26 mouse cellular contexts compared by ENCODE assay signal in genomic region chr4:119919349-119919748, GRCm38 (mm10).
DNase-seq lines count a peak whose midpoint lies in the region; ATAC-seq and TF ChIP-seq lines count a peak whose summit lies in the region.
"Had no signal": no experiment of that assay in that cellular context is flagged by ENCODE, and none has a peak within 500 bp of the region (broad histone marks: within the 10 kb centered on the region; RNA-seq: fewer than 3 reads in every experiment).

No protein-coding gene starts in this region.

- H3K4me2 ChIP-seq in kidney, postnatal 0 days (ENCODE audit: low read length): no peak overlapping the region
- no peak overlapping the region for H3K4me2 ChIP-seq in kidney, embryonic 15.5 days
- no peak overlapping the region for H3K4me2 ChIP-seq in midbrain, postnatal 0 days (ENCODE audit: low read depth, low read length, poor library complexity, severe bottlenecking)
- H3K4me2 ChIP-seq in midbrain, embryonic 14.5 days (ENCODE audit: low read length): no peak overlapping the region
- H3K4me2 ChIP-seq: embryonic facial prominence, embryonic 12.5 days; embryonic facial prominence, embryonic 15.5 days; heart, embryonic 13.5 days; hindbrain, embryonic 13.5 days had no signal

- ATAC-seq in kidney, postnatal 0 days (replicated peaks; ENCODE audit: low FRiP score, low read depth): no peak
- ATAC-seq in kidney, embryonic 15.5 days (replicated peaks; ENCODE audit: low FRiP score): no peak
- no peak for ATAC-seq in midbrain, postnatal 0 days (ENCODE audit: low FRiP score)
- ATAC-seq in midbrain, embryonic 14.5 days (ENCODE audit: low FRiP score, low TSS enrichment): no peak
- ATAC-seq: forebrain, embryonic 14.5 days; forebrain, postnatal 0 days; hindbrain, embryonic 16.5 days; Patski had no signal

- H3K27ac ChIP-seq in heart, adult 2 months: no peak overlapping the region
- H3K27ac ChIP-seq in heart, embryonic 10.5 days: no peak overlapping the region
- H3K27ac ChIP-seq in kidney, postnatal 0 days: no peak overlapping the region
- H3K27ac ChIP-seq in kidney, embryonic 15.5 days: no peak overlapping the region
- H3K27ac ChIP-seq in midbrain, postnatal 0 days (ENCODE audit: low read depth, low read length): no peak overlapping the region
- no peak overlapping the region for H3K27ac ChIP-seq in midbrain, embryonic 14.5 days (replicated peaks; ENCODE audit: low read depth, low read length)
- H3K27ac ChIP-seq: embryonic facial prominence, embryonic 12.5 days; embryonic facial prominence, embryonic 15.5 days; gastrocnemius, adult 2 months; heart, embryonic 13.5 days; hindbrain, embryonic 10.5 days; hindbrain, embryonic 13.5 days had no signal

- WGBS in heart, adult 2 months: 76% methylated on average over 5 of the region's 5 CpGs
- 72% methylated on average over 5 of the region's 5 CpGs for WGBS in heart, embryonic 10.5 days
- WGBS in kidney, postnatal 0 days: 63% methylated on average over 5 of the region's 5 CpGs
- WGBS in kidney, embryonic 15.5 days: 72% methylated on average over 5 of the region's 5 CpGs
- 81% methylated on average over 5 of the region's 5 CpGs for WGBS in midbrain, postnatal 0 days
- 82% methylated on average over 5 of the region's 5 CpGs for WGBS in midbrain, embryonic 14.5 days

- TF ChIP-seq CTCF in heart, adult 2 months (IDR thresholded peaks at IDR 0.05): peak; percentile 24
- TF ChIP-seq CTCF in kidney, postnatal 0 days (IDR thresholded peaks at IDR 0.05; ENCODE audit: low read depth): peak; percentile 21; the same call in 1 of the 2 replicates
- peak; percentile 33; the same call in 1 of the 2 replicates for TF ChIP-seq CTCF in midbrain, postnatal 0 days (IDR thresholded peaks at IDR 0.05)

- no peak overlapping the region for H3K9ac ChIP-seq in heart, adult 2 months (ENCODE audit: low read depth, low read length)
- no peak overlapping the region for H3K9ac ChIP-seq in kidney, postnatal 0 days (ENCODE audit: low read depth, low read length)
- H3K9ac ChIP-seq in kidney, embryonic 15.5 days: no peak overlapping the region
- no peak overlapping the region for H3K9ac ChIP-seq in midbrain, postnatal 0 days (replicated peaks; ENCODE audit: low read length, poor library complexity, severe bottlenecking)
- no peak overlapping the region for H3K9ac ChIP-seq in midbrain, embryonic 14.5 days (replicated peaks; ENCODE audit: low read length)
- H3K9ac ChIP-seq: embryonic facial prominence, embryonic 12.5 days; embryonic facial prominence, embryonic 15.5 days; forebrain, postnatal 0 days; heart, embryonic 13.5 days; hindbrain, embryonic 13.5 days had no signal

- H3K4me1 ChIP-seq in heart, adult 2 months (ENCODE audit: control insufficient read depth, insufficient read depth, low read length): no peaks in the 10 kb centered on the region
- H3K4me1 ChIP-seq in heart, embryonic 10.5 days: no peaks in the 10 kb centered on the region
- H3K4me1 ChIP-seq in kidney, postnatal 0 days (replicated peaks; ENCODE audit: insufficient read depth, low read length): no peaks in the 10 kb centered on the region
- H3K4me1 ChIP-seq in kidney, embryonic 15.5 days: no peaks in the 10 kb centered on the region
- H3K4me1 ChIP-seq in midbrain, postnatal 0 days (ENCODE audit: insufficient read depth, low read length): no peaks in the 10 kb centered on the region
- 0 out of 2 replicates have a peak, but pooled peaks cover 2% of the 10 kb centered on the region for H3K4me1 ChIP-seq in midbrain, embryonic 14.5 days (ENCODE audit: control insufficient read depth, insufficient read depth, low read length)
- H3K4me1 ChIP-seq: embryonic facial prominence, embryonic 12.5 days; embryonic facial prominence, embryonic 15.5 days; heart, embryonic 13.5 days had no signal

- no peaks in the 10 kb centered on the region for H3K79me2 ChIP-seq in heart, adult 2 months (replicated peaks; ENCODE audit: control insufficient read depth, insufficient read depth, low read length)

- TF ChIP-seq EP300 in heart, adult 2 months (IDR thresholded peaks at IDR 0.05; ENCODE audit: insufficient read depth, low read depth, low read length): no peak

- TF ChIP-seq POLR2A in heart, adult 2 months (IDR thresholded peaks at IDR 0.05; ENCODE audit: insufficient read depth, low read depth, low read length): no peak

- peaks cover 5% of the 10 kb centered on the region; the same call in 1 of the 2 replicates for H3K9me3 ChIP-seq in heart, embryonic 10.5 days
- H3K9me3 ChIP-seq in kidney, postnatal 0 days (replicated peaks; ENCODE audit: low read length): no peaks in the 10 kb centered on the region
- 0 out of 2 replicates have a peak, but pooled peaks cover 3% of the 10 kb centered on the region for H3K9me3 ChIP-seq in kidney, embryonic 15.5 days (replicated peaks)
- H3K9me3 ChIP-seq in midbrain, postnatal 0 days (ENCODE audit: low read length): no peaks in the 10 kb centered on the region
- 0 out of 2 replicates have a peak, but pooled peaks cover under 1% of the 10 kb centered on the region for H3K9me3 ChIP-seq in midbrain, embryonic 14.5 days (ENCODE audit: control insufficient read depth, low read length)
- H3K9me3 ChIP-seq: embryonic facial prominence, embryonic 15.5 days had no signal

- no peak overlapping the region for H3K4me3 ChIP-seq in heart, adult 2 months
- H3K4me3 ChIP-seq in heart, embryonic 10.5 days: no peak overlapping the region
- H3K4me3 ChIP-seq in kidney, postnatal 0 days (replicated peaks; ENCODE audit: low read depth, low read length): no peak overlapping the region
- no peak overlapping the region for H3K4me3 ChIP-seq in kidney, embryonic 15.5 days (replicated peaks)
- H3K4me3 ChIP-seq in midbrain, postnatal 0 days (ENCODE audit: low read depth, low read length): no peak overlapping the region
- no peak overlapping the region for H3K4me3 ChIP-seq in midbrain, embryonic 14.5 days (replicated peaks; ENCODE audit: low read depth, low read length)
- H3K4me3 ChIP-seq: embryonic facial prominence, embryonic 12.5 days; embryonic facial prominence, embryonic 15.5 days; gastrocnemius, adult 2 months; heart, embryonic 13.5 days; hindbrain, embryonic 10.5 days; hindbrain, embryonic 13.5 days had no signal

- intact Hi-C loops in heart, adult 2 months (cut with DNase I): no loop called here

- no peaks in the 10 kb centered on the region for H3K36me3 ChIP-seq in heart, adult 2 months (ENCODE audit: control insufficient read depth, insufficient read depth, low read length)
- H3K36me3 ChIP-seq in heart, embryonic 10.5 days: no peaks in the 10 kb centered on the region
- H3K36me3 ChIP-seq in kidney, postnatal 0 days (ENCODE audit: insufficient read depth, low read length): no peaks in the 10 kb centered on the region
- H3K36me3 ChIP-seq in kidney, embryonic 15.5 days: no peaks in the 10 kb centered on the region
- H3K36me3 ChIP-seq in midbrain, postnatal 0 days (ENCODE audit: insufficient read depth, low read length): no peaks in the 10 kb centered on the region
- H3K36me3 ChIP-seq in midbrain, embryonic 14.5 days (ENCODE audit: control insufficient read depth, insufficient read depth, low read length): no peaks in the 10 kb centered on the region
- H3K36me3 ChIP-seq in splenic B cell, adult 2 months (ENCODE audit: control insufficient read depth, insufficient read depth, low read length, poor library complexity, severe bottlenecking): no peaks in the 10 kb centered on the region
- H3K36me3 ChIP-seq: embryonic facial prominence, embryonic 12.5 days; embryonic facial prominence, embryonic 15.5 days; G1E; heart, embryonic 13.5 days; hindbrain, embryonic 10.5 days; hindbrain, embryonic 13.5 days had no signal

- no peaks in the 10 kb centered on the region for H3K27me3 ChIP-seq in heart, adult 2 months (ENCODE audit: control insufficient read depth, insufficient read depth, low read length)
- H3K27me3 ChIP-seq in heart, embryonic 10.5 days (ENCODE audit: insufficient read depth, poor library complexity, severe bottlenecking): no peaks in the 10 kb centered on the region
- no peaks in the 10 kb centered on the region for H3K27me3 ChIP-seq in kidney, postnatal 0 days (ENCODE audit: insufficient read depth, low read length)
- no peaks in the 10 kb centered on the region for H3K27me3 ChIP-seq in kidney, embryonic 15.5 days
- H3K27me3 ChIP-seq in midbrain, postnatal 0 days (ENCODE audit: insufficient read depth, low read length): no peaks in the 10 kb centered on the region
- no peaks in the 10 kb centered on the region for H3K27me3 ChIP-seq in midbrain, embryonic 14.5 days (ENCODE audit: control insufficient read depth, insufficient read depth, low read length)
- no peaks in the 10 kb centered on the region for H3K27me3 ChIP-seq in splenic B cell, adult 2 months (ENCODE audit: control insufficient read depth, insufficient read depth, low read length, poor library complexity, severe bottlenecking)
- H3K27me3 ChIP-seq: embryonic facial prominence, embryonic 12.5 days; embryonic facial prominence, embryonic 15.5 days; heart, embryonic 13.5 days; hindbrain, embryonic 13.5 days; Patski had no signal

- DNase-seq in heart, adult 2 months: no peak
- no peak for DNase-seq in heart, embryonic 10.5 days (ENCODE audit: low spot score)
- DNase-seq in kidney, postnatal 0 days (ENCODE audit: low spot score): no peak
- DNase-seq in midbrain, postnatal 0 days (ENCODE audit: low spot score): no peak
- no peak for DNase-seq in midbrain, embryonic 14.5 days
- peak; percentile 8 for DNase-seq in splenic B cell, adult 2 months (ENCODE audit: low read depth, low spot score)
- no peak for DNase-seq in urinary bladder, adult 18-20 months (ENCODE audit: low spot score in 2 of 2)
- DNase-seq: adrenal gland, postnatal 10 days; adrenal gland, postnatal 36 days; cerebellum, adult 9-10 months; cerebellum, postnatal 14 days; forebrain, postnatal 0 days; gastrocnemius, adult 2 months; gastrocnemius, postnatal 14 days; heart, adult 11 months; heart, postnatal 36 days had no signal
